Mouse (Mus musculus) fat pad, adult 2 months (tissue): ENCODE measurements at regions not wholly inside any gene's neighbourhood (a gene's known extent, or its start where the extent isn't known, plus 50 kb on each side); places are given as distances from the start of the nearest gene placed in this dataset.

Source experiments
- DNase-seq: peaks from one replicate; pipeline ENCODE4 v3.0.0-alpha.2; 2011; ENCODE audit warnings: low read depth, low spot score; ENCODE audit errors: extremely low read depth

GRCm38 (mm10) chr10:117516510-117516909, 112.8 kb upstream of the Cpm start:
- no peak for DNase-seq

GRCm38 (mm10) chr10:117515777-117516501, 113.4 kb upstream of the Cpm start:
- no peak for DNase-seq

- DNase-seq = no peak
Observed at GRCm38 (mm10) chr10:117515039-117515438, 114.3 kb upstream of the Cpm start.

GRCm38 (mm10) chr10:117513925-117514546, 115.3 kb upstream of the Cpm start:
- no peak for DNase-seq

- DNase-seq = no peak
Observed at GRCm38 (mm10) chr10:117512424-117513257, 116.7 kb upstream of the Cpm start.

GRCm38 (mm10) chr10:117511483-117512406, 117.6 kb upstream of the Cpm start:
- no peak for DNase-seq

- DNase-seq = no peak
Observed at GRCm38 (mm10) chr10:117510529-117511482, 118.5 kb upstream of the Cpm start.

GRCm38 (mm10) chr10:117510224-117510486, 119.1 kb upstream of the Cpm start:
- no peak for DNase-seq

- no peak for DNase-seq
Observed at GRCm38 (mm10) chr10:117509431-117510223, 119.7 kb upstream of the Cpm start.

GRCm38 (mm10) chr10:117506252-117506992, 122.9 kb upstream of the Cpm start:
- no peak for DNase-seq

- DNase-seq = no peak
Observed at GRCm38 (mm10) chr10:117505529-117505928, 123.8 kb upstream of the Cpm start.

GRCm38 (mm10) chr10:117505057-117505456, 124.2 kb upstream of the Cpm start:
- DNase-seq = no peak

- no peak for DNase-seq
Observed at GRCm38 (mm10) chr10:117504267-117504902, 124.6 kb upstream of the Cpsf6 start.

GRCm38 (mm10) chr10:117503222-117504184, 123.7 kb upstream of the Cpsf6 start:
- no peak for DNase-seq

- no peak for DNase-seq
Observed at GRCm38 (mm10) chr10:117502731-117503130, 122.9 kb upstream of the Cpsf6 start.

- no peak for DNase-seq
Observed at GRCm38 (mm10) chr10:117502135-117502534, 122.3 kb upstream of the Cpsf6 start.

GRCm38 (mm10) chr10:117501426-117501825, 121.6 kb upstream of the Cpsf6 start:
- no peak for DNase-seq
